Mouse (Mus musculus) hindbrain, embryonic 11.5 days (tissue): ENCODE measurements around the gene Prkcb. TPM values are rescaled to one million over a fixed set of nuclear protein-coding genes. Genes with fewer than 3 reads are reported as not detected.
"Not testable (repeated sequence)": the region's sequence is repeated elsewhere in the genome, so short reads cannot be mapped to it uniquely, and the experiment has no call there.

Source experiments
- ATAC-seq: fragments of 200-750 bp; cut with Nextera tagmentation; 2 replicates; pipeline ENCODE4 v1.8.0; 2017; ENCODE audit warnings: mild to moderate bottlenecking, moderate TSS enrichment, moderate library complexity; ENCODE audit not compliant: low FRiP score
- DNase-seq: peaks from one replicate; pipeline ENCODE4 v3.0.0-alpha.2; 2015; ENCODE audit warnings: low spot score
- H3K27ac ChIP-seq: fragments of 300-500 bp; sonication (generic); 2 replicates; pipeline ENCODE4 v1.5.1; 2014; ENCODE audit warnings: mild to moderate bottlenecking, low read depth, low read length
- H3K27me3 ChIP-seq: fragments of 300-500 bp; sonication (generic); 2 replicates; pipeline ENCODE4 v1.6.1; 2014; ENCODE audit warnings: mild to moderate bottlenecking, low read length, moderate library complexity, mixed read lengths; ENCODE audit not compliant: control insufficient read depth, insufficient read depth
- H3K36me3 ChIP-seq: fragments of 300-500 bp; sonication (generic); 2 replicates; pipeline ENCODE4 v1.6.1; 2014; ENCODE audit warnings: mild to moderate bottlenecking, low read length, moderate library complexity, mixed read lengths; ENCODE audit not compliant: control insufficient read depth, insufficient read depth
- H3K4me1 ChIP-seq: fragments of 300-500 bp; sonication (generic); replicated peaks from 2 replicates; pipeline ENCODE4 v1.6.1; 2014; ENCODE audit warnings: low read length, mixed read lengths; ENCODE audit not compliant: control insufficient read depth, insufficient read depth
- H3K4me2 ChIP-seq: fragments of 300-500 bp; sonication (generic); replicated peaks from 2 replicates; pipeline ENCODE4 v1.6.1; 2014; ENCODE audit warnings: mild to moderate bottlenecking, low read depth, low read length
- H3K4me3 ChIP-seq: fragments of 300-500 bp; sonication (generic); 2 replicates; pipeline ENCODE4 v1.5.1; 2014; ENCODE audit warnings: low read depth, low read length
- H3K9ac ChIP-seq: fragments of 300-500 bp; sonication (generic); 2 replicates; pipeline ENCODE4 v1.6.1; 2014; ENCODE audit warnings: low read depth, low read length
- H3K9me3 ChIP-seq: fragments of 300-500 bp; sonication (generic); 2 replicates; pipeline ENCODE4 v1.6.1; 2016; ENCODE audit warnings: low read length; ENCODE audit not compliant: control insufficient read depth
- WGBS: fragments of 180-500 bp; shearing (Covaris S2); extraction: QIAGEN DNeasy Blood & Tissue Kit; methylation state at CpG from one replicate; pipeline ENCODE4 v1.1.7; 2014; 5-methylcytosine and 5-hydroxymethylcytosine counted together
- polyA plus RNA-seq: library from polyadenylated mRNA; unstranded; fragments of >200 nt; fragmentation: Nextera tagmentation; extraction: Ambion mirVana; gene quantifications from 2 replicates; pipeline ENCODE4 v1.2.1, GENCODE M21; 2014

The Prkcb gene
- 17.8 and 22.3 TPM in 2 replicates for polyA plus RNA-seq

DNA sequence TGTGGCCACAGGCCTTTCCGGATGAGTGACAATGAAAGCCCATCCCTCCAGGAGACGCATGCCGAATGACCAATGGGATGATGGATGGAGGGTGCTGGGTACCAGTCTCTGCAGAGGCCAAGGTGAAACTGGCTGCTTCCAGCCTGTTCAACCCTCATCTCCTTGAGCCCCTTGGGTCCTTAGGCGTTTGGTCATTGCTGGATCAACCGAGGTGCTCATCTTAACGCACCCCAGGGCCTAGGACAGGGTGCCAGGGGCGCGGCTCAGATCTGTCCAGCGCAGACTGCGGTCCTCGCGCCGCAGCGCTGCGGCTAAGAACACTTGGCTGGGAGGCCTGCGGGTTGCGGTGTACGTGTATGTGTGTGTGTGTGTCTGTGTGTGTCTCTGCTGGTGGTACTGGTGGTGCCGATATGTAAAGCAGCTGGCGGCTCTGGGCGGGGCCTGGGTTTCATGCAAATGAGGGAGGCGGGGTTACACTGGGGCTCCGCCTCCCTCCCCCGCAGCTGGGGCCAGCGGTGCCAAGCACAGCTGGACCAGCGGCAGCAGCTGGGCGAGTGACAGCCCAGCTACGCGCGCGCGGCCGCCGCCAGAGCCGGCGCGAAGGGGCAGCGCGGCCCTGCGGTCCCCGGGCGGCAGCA, at the start of gene Prkcb:
TSS of gene Prkcb (plus strand) at position 147 of the 638 bp plus-strand sequence.
- ATAC-seq (peak; percentile 91), DNase-seq (peak; percentile 86)
- H3K9me3 ChIP-seq: no peaks in the 10 kb centered on the region
- no peaks in the 10 kb centered on the region for H3K36me3 ChIP-seq
- 3% methylated on average over 41 of the region's 42 CpGs for WGBS
- peak within 1 kb of the TSS; percentile 91 for H3K4me2 ChIP-seq
- peaks cover 16% of the 10 kb centered on the region for H3K27me3 ChIP-seq
- H3K4me1 ChIP-seq: 0 out of 2 replicates have a peak, but pooled peaks cover 2% of the 10 kb centered on the region
- H3K4me3 ChIP-seq: peak within 1 kb of the TSS; percentile 55
- H3K27ac ChIP-seq: no peak within 1 kb of the TSS
- peak within 1 kb of the TSS; percentile 53 for H3K9ac ChIP-seq

DNA sequence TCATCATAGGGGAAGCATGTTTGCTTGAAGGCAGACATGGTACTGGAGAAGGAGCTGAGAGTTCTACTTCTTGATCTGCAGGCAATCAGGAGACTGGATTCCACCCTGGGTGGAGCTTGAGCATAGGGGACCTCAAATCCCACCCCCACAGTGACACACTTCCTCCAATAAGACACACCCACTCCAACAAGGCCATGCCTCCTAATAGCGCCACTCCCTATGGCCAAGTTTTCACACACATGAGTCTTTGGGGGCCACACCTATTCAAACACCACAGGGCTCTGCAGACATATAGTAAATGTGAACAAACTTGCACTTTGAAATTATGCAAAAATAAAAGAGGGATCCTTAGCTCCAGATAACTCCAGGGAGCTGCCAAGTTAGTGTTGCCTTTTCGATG, 49.6 kb upstream of the Prkcb start:
- Histone ChIP-seq H3K27ac (no peak overlapping the region), H3K4me2 (no peak overlapping the region), H3K36me3 (no peaks in the 10 kb centered on the region), H3K4me1 (no peaks in the 10 kb centered on the region), H3K9me3 (no peaks in the 10 kb centered on the region), H3K4me3 (no peak overlapping the region), H3K27me3 (no peaks in the 10 kb centered on the region), H3K9ac (no peak overlapping the region)
- ATAC-seq: no peak
- 88% methylated on average over 2 of the region's 2 CpGs for WGBS
- no peak for DNase-seq

DNA sequence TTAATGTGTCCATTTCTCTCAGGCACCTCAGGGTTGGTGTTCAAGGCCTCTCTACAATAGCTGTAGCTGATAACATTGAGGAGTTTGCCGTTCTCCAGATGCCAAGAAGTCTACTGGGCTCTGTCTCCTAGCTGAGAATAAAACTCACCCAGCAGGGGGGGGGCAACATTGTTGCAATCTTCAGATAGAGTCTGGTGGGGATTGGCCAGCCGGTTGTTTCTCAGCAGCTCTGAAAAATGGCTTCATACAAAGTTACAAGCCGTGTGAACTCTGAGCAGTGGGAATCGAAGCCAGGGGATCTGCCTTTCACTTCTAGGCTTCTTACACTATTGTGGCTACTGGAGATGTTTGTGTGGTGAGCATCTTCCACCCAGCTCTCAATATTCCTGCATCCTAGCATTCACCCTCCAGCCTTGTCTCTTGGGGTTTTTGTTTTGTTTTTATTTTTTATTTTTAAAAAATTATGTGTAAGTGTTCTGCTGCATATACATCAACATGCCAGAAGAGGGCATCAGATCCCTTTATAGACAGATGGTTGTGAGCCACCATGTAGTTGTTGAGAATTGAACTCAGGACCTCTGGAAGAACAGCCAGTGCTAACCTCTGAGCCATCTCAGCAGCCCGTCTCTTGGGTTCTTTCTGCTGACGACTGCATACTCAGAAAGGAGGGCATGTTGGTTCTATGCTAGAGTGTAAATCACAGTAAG, 48.0 kb upstream of the Prkcb start:
- Histone ChIP-seq H3K27me3 (no peaks in the 10 kb centered on the region), H3K4me2 (no peak overlapping the region), H3K27ac (no peak overlapping the region), H3K9ac (no peak overlapping the region), H3K36me3 (no peaks in the 10 kb centered on the region), H3K9me3 (no peaks in the 10 kb centered on the region), H3K4me1 (no peaks in the 10 kb centered on the region), H3K4me3 (no peak overlapping the region)
- 83% methylated on average over 6 of the region's 6 CpGs for WGBS
- no peak for ATAC-seq
- no peak for DNase-seq

DNA sequence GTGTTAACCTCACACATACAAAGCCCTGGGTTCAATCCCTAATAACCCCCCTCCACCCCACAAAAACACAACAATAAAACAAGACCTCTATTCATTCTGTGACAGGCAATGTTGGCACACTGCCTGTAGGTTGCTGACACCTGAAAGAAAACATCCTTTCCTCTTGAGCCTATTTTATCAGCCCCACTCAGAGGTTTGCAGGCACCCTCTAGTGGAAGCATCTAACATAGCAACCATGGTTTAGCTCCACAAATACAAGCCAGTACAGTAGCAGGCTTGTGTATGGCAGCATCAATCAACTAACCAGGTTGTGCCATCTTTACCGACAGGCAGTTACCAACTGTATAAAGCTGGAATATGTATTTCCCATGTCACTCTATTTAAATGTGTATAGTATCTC, 46.3 kb upstream of the Prkcb start:
- Histone ChIP-seq H3K27me3 (no peaks in the 10 kb centered on the region), H3K9me3 (no peaks in the 10 kb centered on the region), H3K27ac (no peak overlapping the region), H3K4me1 (no peaks in the 10 kb centered on the region), H3K4me2 (no peak overlapping the region), H3K9ac (no peak overlapping the region), H3K36me3 (no peaks in the 10 kb centered on the region), H3K4me3 (no peak overlapping the region)
- ATAC-seq (no peak), DNase-seq (peak; percentile 49)
- WGBS: 47% methylated on average over 1 of the region's 1 CpGs

DNA sequence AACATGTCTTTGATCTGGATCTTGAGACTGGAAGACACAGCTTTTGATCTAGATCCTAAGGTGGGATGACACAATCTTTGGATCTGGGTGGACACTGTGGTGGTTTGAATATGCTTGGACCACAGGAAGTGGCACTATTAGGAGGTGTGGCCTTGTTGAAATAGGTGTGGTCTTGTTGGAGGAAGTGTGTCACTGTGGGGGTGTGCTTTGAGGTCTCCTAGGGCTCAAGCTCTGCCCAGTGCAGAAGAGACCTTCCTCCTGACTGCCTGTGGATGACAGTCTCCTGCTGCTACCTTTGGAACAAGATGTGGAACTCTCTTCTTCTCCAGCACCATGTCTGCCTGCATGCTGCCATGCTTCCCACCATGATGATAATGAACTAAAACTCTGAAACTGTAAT, 45.8 kb upstream of the Prkcb start:
- not testable (repeated sequence) for H3K4me2 ChIP-seq, H3K9me3 ChIP-seq, H3K27ac ChIP-seq, H3K36me3 ChIP-seq, H3K27me3 ChIP-seq, ATAC-seq, H3K4me3 ChIP-seq, H3K9ac ChIP-seq, DNase-seq, H3K4me1 ChIP-seq

DNA sequence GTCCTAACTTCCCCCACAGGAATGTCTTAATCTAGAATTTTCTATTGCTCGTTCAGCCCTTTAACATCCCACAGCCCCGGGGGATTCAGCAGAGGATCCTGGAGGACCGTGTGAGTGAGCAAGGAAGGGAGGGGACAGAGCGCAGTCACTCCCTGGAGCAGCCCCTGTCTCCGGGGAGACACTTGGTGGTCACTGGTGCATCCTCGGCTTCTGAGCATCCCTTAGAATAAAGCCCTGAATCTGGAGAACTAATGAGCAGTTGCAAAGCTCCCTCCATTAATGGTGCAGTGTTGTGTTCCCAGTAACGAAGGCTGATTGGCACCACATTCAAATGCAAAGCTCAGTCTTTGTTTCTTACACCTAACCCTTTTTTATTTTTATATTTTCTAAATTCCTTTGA, 44.4 kb upstream of the Prkcb start:
- Histone ChIP-seq H3K36me3 (no peaks in the 10 kb centered on the region), H3K27me3 (no peaks in the 10 kb centered on the region), H3K9me3 (no peaks in the 10 kb centered on the region), H3K27ac (no peak overlapping the region), H3K4me1 (no peaks in the 10 kb centered on the region), H3K9ac (no peak overlapping the region), H3K4me3 (no peak overlapping the region), H3K4me2 (no peak overlapping the region)
- ATAC-seq (no peak), DNase-seq (no peak)
- WGBS: 35% methylated on average over 7 of the region's 7 CpGs

DNA sequence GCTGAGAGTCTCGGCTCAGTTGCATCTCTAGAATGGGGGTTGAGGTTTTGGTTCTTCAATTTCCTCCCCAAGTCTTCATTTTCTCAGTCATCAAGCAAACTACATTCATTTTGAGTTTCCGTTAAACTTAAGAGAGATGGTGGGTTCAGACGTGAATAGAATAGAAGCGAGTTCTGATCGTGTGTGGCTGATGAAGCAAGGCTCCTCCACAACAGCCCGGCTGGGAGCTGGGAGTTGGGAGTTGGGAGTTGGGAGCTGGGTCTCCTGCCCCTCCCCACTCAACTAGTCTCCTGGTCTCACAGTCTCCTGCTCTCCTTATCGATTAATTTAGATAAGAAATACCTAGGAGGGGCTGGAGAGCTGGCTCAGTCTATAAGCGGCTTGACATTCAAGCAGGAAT, 44.0 kb upstream of the Prkcb start:
- Histone ChIP-seq H3K4me2 (no peak overlapping the region), H3K9me3 (no peaks in the 10 kb centered on the region), H3K36me3 (no peaks in the 10 kb centered on the region), H3K4me1 (no peaks in the 10 kb centered on the region), H3K27me3 (no peaks in the 10 kb centered on the region), H3K4me3 (no peak overlapping the region), H3K9ac (no peak overlapping the region), H3K27ac (no peak overlapping the region)
- ATAC-seq (no peak), DNase-seq (no peak)
- 67% methylated on average over 8 of the region's 8 CpGs for WGBS

DNA sequence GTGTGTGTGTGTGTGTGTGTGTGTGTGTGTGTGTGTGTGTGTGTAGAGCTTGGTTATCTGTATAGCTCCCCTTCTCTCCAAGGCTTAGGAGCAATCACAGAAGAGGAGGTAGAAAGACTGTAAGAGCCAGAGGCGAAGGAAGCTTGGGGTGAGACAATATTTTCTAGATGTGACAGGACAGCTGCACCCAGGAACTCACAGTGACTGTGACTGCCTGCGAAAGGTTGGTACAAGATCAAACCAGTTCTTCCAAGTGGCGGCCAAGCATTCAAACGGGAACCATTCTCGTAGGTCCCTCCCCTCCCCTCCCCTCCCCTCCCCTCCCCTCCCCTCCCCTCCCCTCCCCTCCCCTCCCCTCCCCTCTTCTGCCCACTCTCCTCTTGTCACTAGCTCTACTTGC, 42.6 kb upstream of the Prkcb start:
- Histone ChIP-seq H3K36me3 (no peaks in the 10 kb centered on the region), H3K27ac (no peak overlapping the region), H3K4me1 (no peaks in the 10 kb centered on the region), H3K9ac (no peak overlapping the region), H3K9me3 (no peaks in the 10 kb centered on the region), H3K27me3 (no peaks in the 10 kb centered on the region), H3K4me3 (no peak overlapping the region), H3K4me2 (no peak overlapping the region)
- ATAC-seq: no peak
- no peak for DNase-seq
- WGBS: 65% methylated on average over 5 of the region's 5 CpGs

DNA sequence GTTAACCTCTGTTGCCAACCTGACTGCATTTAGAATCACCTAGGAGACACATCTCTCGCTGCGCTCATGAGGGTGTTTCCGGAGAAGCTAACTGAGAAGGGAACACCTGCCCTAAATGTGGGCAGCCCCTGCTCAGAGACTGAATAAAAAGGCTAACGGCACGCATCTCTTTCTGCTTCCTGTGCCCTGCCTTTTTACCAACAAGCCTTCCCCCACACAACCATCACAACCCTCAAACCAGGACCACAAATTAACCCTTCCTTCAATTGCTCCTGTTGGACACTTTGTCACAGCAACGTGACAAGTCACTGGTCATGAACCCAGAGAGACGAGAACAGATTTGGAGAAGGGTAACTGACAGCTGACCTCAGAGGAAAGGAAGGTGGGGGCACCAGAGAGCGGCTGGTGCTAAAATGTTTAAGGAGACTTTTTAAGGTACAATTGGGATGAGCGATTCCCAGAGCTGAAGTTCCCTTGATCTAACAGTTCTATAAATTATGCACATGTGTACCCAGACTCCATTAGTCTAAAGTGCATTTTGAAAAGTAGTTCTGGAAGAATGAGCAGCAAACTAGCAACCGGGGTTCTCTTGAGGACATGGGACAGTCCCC, 41.2 kb upstream of the Prkcb start:
- Histone ChIP-seq H3K9ac (no peak overlapping the region), H3K27ac (no peak overlapping the region), H3K36me3 (no peaks in the 10 kb centered on the region), H3K27me3 (no peaks in the 10 kb centered on the region), H3K4me1 (no peaks in the 10 kb centered on the region), H3K4me3 (no peak overlapping the region), H3K9me3 (no peaks in the 10 kb centered on the region), H3K4me2 (no peak overlapping the region)
- 84% methylated on average over 10 of the region's 10 CpGs for WGBS
- ATAC-seq (no peak), DNase-seq (no peak)
